Mouse (Mus musculus): ENCODE results near the gene Hcn2.

DNA sequence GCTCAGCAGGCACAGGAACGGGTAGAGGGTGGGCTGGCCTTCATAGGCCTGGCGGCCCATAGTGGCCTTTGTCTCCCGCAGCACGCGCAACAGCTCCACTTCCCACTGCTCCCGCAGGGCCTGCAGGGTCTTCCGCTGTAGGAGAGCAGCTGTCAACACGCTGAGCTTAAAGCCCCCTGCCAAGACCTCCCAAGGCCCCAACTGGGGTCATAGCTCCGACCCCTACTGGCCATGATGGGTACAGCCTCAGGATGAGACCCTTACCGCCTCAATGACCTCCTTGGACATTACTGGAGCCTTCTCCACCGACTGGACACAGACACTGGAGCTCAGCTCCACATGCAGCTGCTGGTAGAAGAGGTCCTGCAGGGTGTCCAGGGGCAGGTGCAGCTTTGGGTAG lies 24.4 kb downstream of the Hcn2 start:
- TF ChIP-seq CTCF (IDR thresholded peaks at IDR 0.05; ENCODE audit: control insufficient read depth, insufficient read depth, low read length): no peak
- TF ChIP-seq POLR2A (IDR thresholded peaks at IDR 0.05; ENCODE audit: borderline replicate concordance, control insufficient read depth, low read depth, low read length): no peak

Data from bone marrow, adult 2 months (tissue).